Mouse (Mus musculus) heart, postnatal 14 days (tissue): ENCODE measurements around the gene Gm11237. TPM values are rescaled to one million over a fixed set of nuclear protein-coding genes. Genes with fewer than 3 reads are reported as not detected.
"Not testable (repeated sequence)": the region's sequence is repeated elsewhere in the genome, so short reads cannot be mapped to it uniquely, and the experiment has no call there.

ENCODE experiments used
- DNase-seq, 2 experiments: peaks; one replicate each; pipeline ENCODE4 v3.0.0; 2021 to 2022
- intact Hi-C: fragments of 180-260 bp; cut with DNase I; formaldehyde crosslinking; loops from one replicate; pipeline ENCODE4 v1.15.1; 2025
- long read RNA-seq, 2 experiments: library from polyadenylated mRNA; stranded (forward); transcript quantifications; one replicate each; pipeline ENCODE4 v2.0.0; 2021
- total RNA-seq, 2 experiments: library from RNA; stranded (reverse); gene quantifications; 2 replicates each; pipeline ENCODE4 v1.2.3; 2021

Gene Gm11237
- not detected for total RNA-seq
- long read RNA-seq, experiment 1 = 0 reads
- long read RNA-seq, experiment 2 = 0 reads

DNA sequence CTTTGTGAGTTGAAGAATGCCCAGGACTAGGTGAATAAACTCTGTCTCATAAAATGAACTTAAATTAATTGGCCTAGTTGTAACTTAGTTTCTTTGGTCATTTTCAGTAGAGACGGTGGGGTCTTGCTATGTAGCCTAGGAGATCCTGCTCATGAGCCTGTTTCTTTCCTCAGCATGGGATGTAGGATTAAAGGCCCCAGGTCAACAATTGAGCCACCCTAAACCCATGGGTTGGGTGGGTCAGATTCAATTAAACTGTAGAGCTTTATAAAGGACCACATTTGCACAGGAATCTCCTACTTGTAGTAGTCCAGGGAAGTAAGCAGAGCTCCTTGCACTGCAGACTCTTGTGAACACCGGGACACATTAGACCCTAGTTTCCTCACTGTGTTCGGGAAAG lies at the start of gene Gm11237:
TSS of gene Gm11237 (plus strand) at position 301 of the 400 bp plus-strand sequence.
- DNase-seq, intact Hi-C loops: not testable (repeated sequence)

DNA sequence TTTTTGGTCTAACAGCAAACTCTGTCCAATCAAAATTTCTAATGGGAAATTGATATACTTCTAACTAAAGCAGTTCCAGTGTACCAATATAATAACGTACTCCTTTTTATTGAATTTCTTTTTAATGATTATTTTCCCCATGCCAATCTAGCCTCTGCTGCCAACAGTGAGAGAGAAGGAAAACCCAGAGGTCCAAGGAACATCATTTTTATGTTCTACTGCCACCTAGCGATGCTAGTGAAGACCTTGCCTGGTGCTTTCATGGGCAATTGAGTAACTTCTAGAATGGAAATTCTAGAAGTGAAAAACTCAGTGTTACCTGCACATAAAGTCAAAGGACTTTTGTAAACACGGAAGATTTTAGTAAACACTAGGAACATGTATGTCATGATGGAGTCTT lies 23.5 kb upstream of the Gm11237 start:
- no peak for DNase-seq
- intact Hi-C loops = no loop called here

DNA sequence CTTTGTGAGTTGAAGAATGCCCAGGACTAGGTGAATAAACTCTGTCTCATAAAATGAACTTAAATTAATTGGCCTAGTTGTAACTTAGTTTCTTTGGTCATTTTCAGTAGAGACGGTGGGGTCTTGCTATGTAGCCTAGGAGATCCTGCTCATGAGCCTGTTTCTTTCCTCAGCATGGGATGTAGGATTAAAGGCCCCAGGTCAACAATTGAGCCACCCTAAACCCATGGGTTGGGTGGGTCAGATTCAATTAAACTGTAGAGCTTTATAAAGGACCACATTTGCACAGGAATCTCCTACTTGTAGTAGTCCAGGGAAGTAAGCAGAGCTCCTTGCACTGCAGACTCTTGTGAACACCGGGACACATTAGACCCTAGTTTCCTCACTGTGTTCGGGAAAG lies 15.2 kb upstream of the Gm11237 start, which contains the start of gene Gm11238:
TSS of gene Gm11238 (plus strand) at position 301 of the 400 bp plus-strand sequence.
- intact Hi-C loops, DNase-seq: not testable (repeated sequence)

DNA sequence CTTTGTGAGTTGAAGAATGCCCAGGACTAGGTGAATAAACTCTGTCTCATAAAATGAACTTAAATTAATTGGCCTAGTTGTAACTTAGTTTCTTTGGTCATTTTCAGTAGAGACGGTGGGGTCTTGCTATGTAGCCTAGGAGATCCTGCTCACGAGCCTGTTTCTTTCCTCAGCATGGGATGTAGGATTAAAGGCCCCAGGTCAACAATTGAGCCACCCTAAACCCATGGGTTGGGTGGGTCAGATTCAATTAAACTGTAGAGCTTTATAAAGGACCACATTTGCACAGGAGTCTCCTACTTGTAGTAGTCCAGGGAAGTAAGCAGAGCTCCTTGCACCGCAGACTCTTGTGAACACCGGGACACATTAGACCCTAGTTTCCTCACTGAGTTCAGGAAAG lies 15.0 kb downstream of the Gm11237 start, which contains the start of gene Gm11236:
TSS of gene Gm11236 (plus strand) at position 301 of the 400 bp plus-strand sequence.
- intact Hi-C loops, DNase-seq: not testable (repeated sequence)

DNA sequence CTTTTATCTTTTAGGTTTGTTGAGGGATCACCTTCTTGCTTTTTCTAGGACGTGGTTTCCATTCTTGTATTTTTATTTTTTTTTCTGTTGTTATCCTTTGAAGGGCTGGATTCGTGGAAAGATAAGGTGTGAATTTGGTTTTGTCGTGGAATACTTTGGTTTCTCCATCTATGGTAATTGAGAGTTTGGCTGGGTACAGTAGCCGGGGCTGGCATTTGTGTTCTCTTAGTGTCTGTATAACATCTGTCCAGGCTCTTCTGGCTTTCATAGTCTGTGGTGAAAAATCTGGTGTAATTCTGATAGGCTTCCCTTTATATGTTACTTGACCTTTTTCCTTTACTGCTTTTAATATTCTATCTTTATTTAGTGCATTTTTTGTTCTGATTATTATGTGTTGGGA lies 39.1 kb downstream of the Gm11237 start:
- intact Hi-C loops, DNase-seq: not testable (repeated sequence)

DNA sequence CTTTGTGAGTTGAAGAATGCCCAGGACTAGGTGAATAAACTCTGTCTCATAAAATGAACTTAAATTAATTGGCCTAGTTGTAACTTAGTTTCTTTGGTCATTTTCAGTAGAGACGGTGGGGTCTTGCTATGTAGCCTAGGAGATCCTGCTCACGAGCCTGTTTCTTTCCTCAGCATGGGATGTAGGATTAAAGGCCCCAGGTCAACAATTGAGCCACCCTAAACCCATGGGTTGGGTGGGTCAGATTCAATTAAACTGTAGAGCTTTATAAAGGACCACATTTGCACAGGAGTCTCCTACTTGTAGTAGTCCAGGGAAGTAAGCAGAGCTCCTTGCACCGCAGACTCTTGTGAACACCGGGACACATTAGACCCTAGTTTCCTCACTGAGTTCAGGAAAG lies 45.3 kb downstream of the Gm11237 start, which contains the start of gene Gm11239:
TSS of gene Gm11239 (plus strand) at position 301 of the 400 bp plus-strand sequence.
- intact Hi-C loops, DNase-seq: not testable (repeated sequence)

Other genes with a start within 250 kb of the Gm11237 start
- not detected for gene Gm11487, start 217.9 kb upstream of the Gm11237 start, total RNA-seq
- not detected for gene Gm11238, start 15.1 kb upstream of the Gm11237 start, total RNA-seq
- gene Gm11236, start 15.1 kb downstream of the Gm11237 start, total RNA-seq = not detected
- gene Gm11239, start 45.4 kb downstream of the Gm11237 start, total RNA-seq = not detected
- gene Gm428, start 60.5 kb downstream of the Gm11237 start, total RNA-seq = not detected
- gene Rasef, start 168.0 kb downstream of the Gm11237 start, total RNA-seq = under 1 TPM; 0.49 to 0.53 TPM